Comparison of ENCODE assay signal across 26 mouse cellular contexts in genomic region chr7:139418371-139418770, GRCm38 (mm10).
"Had no signal": no experiment of that assay in that cellular context is flagged by ENCODE, and none has a peak within 500 bp of the region (broad histone marks: within the 10 kb centered on the region; RNA-seq: fewer than 3 reads in every experiment).

No protein-coding gene starts in this region.

- H3K9ac ChIP-seq: heart, embryonic 12.5 days; hindbrain, embryonic 12.5 days; hindbrain, embryonic 14.5 days; intestine, embryonic 15.5 days; kidney, embryonic 15.5 days; limb, embryonic 13.5 days; limb, embryonic 15.5 days; liver, embryonic 14.5 days had no signal

- H3K36me3 ChIP-seq: hindbrain, embryonic 10.5 days; hindbrain, embryonic 12.5 days; intestine, embryonic 15.5 days; kidney, embryonic 15.5 days; limb, embryonic 13.5 days; limb, embryonic 15.5 days had no signal

- H3K4me3 ChIP-seq: heart, embryonic 10.5 days; heart, embryonic 12.5 days; hindbrain, embryonic 10.5 days; hindbrain, embryonic 12.5 days; intestine, embryonic 15.5 days; kidney, embryonic 15.5 days; limb, embryonic 13.5 days; limb, embryonic 15.5 days had no signal

- DNase-seq: gastrocnemius, postnatal 25 days; heart, adult 18-20 months; heart, postnatal 10 days; heart, postnatal 4 days; kidney, adult 18-20 months; kidney, adult 8-10 months; kidney, postnatal 14 days; kidney, postnatal 36 days; layer of hippocampus, adult 9-11 months; layer of hippocampus, postnatal 36 days; left cerebral cortex, postnatal 4 days had no signal

- H3K27me3 ChIP-seq: heart, embryonic 12.5 days; hindbrain, embryonic 12.5 days; intestine, embryonic 15.5 days; kidney, embryonic 15.5 days; limb, embryonic 13.5 days; limb, embryonic 15.5 days had no signal

- H3K4me2 ChIP-seq: heart, embryonic 12.5 days; hindbrain, embryonic 12.5 days; hindbrain, embryonic 14.5 days; intestine, embryonic 15.5 days; kidney, embryonic 15.5 days; limb, embryonic 13.5 days; limb, embryonic 15.5 days; liver, embryonic 11.5 days had no signal

- ATAC-seq: hindbrain, embryonic 16.5 days; inflammation-experienced regulatory T-cells, adult 6 months; intestine, embryonic 15.5 days; intestine, postnatal 0 days had no signal

- H3K27ac ChIP-seq: heart, embryonic 10.5 days; hindbrain, embryonic 10.5 days; hindbrain, embryonic 12.5 days; hindbrain, embryonic 14.5 days; intestine, embryonic 15.5 days; kidney, embryonic 15.5 days; kidney, postnatal 0 days; limb, embryonic 13.5 days; limb, embryonic 15.5 days; liver, embryonic 14.5 days had no signal

- H3K9me3 ChIP-seq: heart, embryonic 10.5 days; heart, embryonic 12.5 days; hindbrain, embryonic 10.5 days; hindbrain, embryonic 12.5 days; intestine, embryonic 15.5 days; kidney, embryonic 15.5 days; limb, embryonic 13.5 days; limb, embryonic 15.5 days had no signal
